Mouse (Mus musculus): ENCODE data around the gene Mylk. TPM values are rescaled to one million over a fixed set of nuclear protein-coding genes. Genes with fewer than 3 reads are reported as not detected.
"Not testable (repeated sequence)": the region's sequence is repeated elsewhere in the genome, so short reads cannot be mapped to it uniquely, and the experiment has no call there.

Mylk gene
- total RNA-seq, 2 experiments from 2014 or later = 14.5 to 14.9 TPM

DNA sequence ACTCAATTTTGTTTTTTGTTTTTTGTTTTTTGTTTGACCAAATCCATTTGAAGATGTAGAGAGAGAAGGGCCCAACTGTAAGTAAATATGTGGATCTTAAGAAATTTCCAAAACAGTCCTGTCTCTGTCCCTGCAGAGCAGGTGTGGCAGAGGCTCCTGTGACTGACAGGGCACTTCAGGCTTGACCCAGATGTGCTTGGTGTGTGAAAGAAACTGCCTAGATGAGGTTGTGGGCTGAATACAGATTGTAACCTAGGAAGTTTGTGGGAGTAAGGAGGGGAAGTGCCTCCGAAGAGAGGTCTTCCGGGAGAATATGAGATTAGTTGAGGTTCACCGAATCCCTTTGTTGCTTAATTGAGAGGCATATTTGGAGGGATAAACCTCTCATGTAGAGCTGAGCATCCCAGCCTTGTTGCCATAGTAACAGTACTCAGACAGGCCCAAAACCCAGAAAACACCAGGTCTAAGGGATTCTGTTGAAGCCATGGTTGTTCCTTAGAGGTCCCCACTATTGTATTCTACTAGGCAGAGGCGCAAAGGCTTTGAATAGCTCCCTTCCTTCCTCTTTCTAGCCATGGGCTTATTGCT is 27.5 kb downstream of the Mylk start:
- no peak overlapping the region for H3K27ac ChIP-seq
- intact Hi-C loops (cut with DNase I) = no loop called here
- no peak for TF ChIP-seq CTCF (IDR thresholded peaks at IDR 0.05)

DNA sequence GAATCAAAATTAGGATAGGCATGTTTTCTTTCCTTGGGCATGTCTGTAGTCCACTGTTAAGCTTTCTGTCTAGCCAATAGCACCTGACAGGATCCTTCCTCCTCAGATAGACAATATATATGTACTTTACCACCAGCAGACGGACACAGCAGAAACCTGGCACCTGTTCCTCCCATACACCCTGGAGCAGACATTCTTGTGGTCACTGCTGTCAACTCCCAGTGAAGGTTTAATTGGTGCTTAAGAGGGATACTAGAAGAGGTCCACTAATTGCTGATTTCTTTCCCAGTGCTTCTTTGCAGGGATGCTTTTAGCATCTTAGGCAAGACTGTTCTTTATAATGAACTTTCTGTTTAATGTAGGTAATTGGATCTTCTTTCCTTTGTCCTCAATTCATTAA is 37.4 kb downstream of the Mylk start:
- TF ChIP-seq CTCF (IDR thresholded peaks at IDR 0.05) = no peak
- intact Hi-C loops (cut with DNase I) = no loop called here
- no peak overlapping the region for H3K4me3 ChIP-seq
- no peak overlapping the region for H3K27ac ChIP-seq
- DNase-seq (ENCODE audit: extremely low spot score in 1 of 2, low spot score in 2 of 2) = no peak

More for the DNA sequence above, 27.5 kb downstream of the Mylk start:
- DNase-seq (ENCODE audit: extremely low spot score in 1 of 2, low spot score in 2 of 2) = no peak
- no peak overlapping the region for H3K4me3 ChIP-seq

DNA sequence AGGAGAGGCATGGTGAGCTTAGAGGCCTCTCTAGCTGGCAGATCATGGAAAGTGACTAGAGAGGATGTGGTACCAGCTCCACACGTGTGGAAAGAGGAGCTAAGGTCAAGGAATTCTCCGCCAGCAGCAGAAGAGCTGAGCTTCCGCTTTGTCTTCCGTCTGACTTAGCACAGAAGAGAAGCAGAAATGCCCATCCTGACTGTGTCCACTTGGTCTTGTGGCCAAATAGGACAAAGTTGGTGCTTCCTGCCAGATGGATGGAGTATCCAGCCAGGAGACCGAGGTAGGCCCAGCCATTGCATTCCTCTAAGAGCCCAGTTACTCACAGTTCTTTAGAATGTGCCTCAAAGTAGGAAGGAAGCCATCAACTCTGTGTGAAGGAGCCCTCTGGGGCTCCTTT is 38.5 kb downstream of the Mylk start:
- Histone ChIP-seq H3K27ac (no peak overlapping the region), H3K4me3 (no peak overlapping the region)
- no peak for DNase-seq (ENCODE audit: extremely low spot score in 1 of 2, low spot score in 2 of 2)
- TF ChIP-seq CTCF (IDR thresholded peaks at IDR 0.05) = no peak
- intact Hi-C loops (cut with DNase I) = no loop called here

DNA sequence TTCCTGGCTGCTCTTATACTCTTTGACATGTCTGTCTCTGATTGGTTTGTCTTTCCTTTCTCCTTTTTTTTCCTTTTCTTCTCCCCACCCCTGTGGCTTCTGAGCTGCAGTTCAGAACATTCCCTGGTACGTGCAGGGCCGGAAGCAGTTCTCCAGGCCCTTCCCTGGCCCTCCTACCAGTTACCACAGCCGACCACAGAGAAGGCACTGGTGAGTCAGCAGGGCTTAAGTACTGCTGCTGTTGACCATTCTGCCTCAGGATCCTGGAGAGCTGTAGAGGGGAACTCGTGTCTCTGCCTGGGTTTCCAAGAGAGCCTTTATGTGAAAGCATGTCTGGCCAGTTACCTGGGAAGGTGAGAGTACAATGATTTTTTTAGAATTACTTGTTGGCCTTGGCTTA is 39.7 kb downstream of the Mylk start:
- TF ChIP-seq CTCF (IDR thresholded peaks at IDR 0.05) = no peak
- intact Hi-C loops (cut with DNase I) = no loop called here
- no peak for DNase-seq (ENCODE audit: extremely low spot score in 1 of 2, low spot score in 2 of 2)

DNA sequence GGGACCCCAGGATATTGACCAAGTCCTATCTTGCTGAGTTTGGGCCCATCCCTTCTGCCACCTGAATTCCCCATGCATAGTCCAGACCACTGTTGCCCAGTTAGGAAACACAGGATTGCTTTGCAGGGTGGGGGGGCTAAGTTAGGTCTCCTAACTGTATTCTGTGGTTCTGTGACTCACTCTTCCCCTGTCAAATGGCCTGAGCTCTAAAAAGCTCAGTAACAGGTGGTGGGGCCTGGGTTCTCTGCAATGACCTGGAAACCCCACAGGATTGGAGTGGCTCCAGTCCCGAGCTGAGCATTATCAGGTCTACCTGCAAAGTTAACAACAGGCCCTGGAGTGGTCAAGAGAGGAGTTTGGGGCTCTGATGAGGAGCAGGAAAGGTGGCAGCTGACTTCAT is 47.5 kb downstream of the Mylk start:
- DNase-seq (ENCODE audit: extremely low spot score in 1 of 2, low spot score in 2 of 2) = no peak
- TF ChIP-seq CTCF (IDR thresholded peaks at IDR 0.05) = no peak
- intact Hi-C loops (cut with DNase I) = no loop called here
- Histone ChIP-seq H3K4me3 (no peak overlapping the region), H3K27ac (no peak overlapping the region)

More for the DNA sequence above, 39.7 kb downstream of the Mylk start:
- H3K27ac ChIP-seq = no peak overlapping the region
- H3K4me3 ChIP-seq = no peak overlapping the region

DNA sequence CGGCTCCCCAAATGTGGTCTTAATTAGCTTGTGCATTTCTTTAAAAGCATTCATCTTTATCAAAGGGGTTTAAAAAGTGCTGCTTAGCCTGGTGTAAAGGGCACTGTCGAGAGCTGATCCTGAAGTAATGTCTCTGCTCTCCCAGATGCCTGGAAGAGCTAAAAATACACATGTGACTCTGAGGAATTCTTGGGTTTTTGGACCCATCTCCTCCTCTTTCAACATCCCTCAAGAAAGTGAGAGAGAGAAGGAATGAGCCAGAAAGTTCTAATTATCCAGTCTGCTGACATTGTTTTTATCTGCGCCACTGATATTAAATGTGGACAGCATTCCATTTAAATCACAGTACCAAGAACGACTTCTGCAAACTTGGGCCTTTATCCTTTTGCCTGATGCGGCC is 48.0 kb downstream of the Mylk start:
- Histone ChIP-seq H3K27ac (no peak overlapping the region), H3K4me3 (no peak overlapping the region)
- DNase-seq (ENCODE audit: extremely low spot score in 1 of 2, low spot score in 2 of 2) = no peak
- intact Hi-C loops (cut with DNase I) = no loop called here
- no peak for TF ChIP-seq CTCF (IDR thresholded peaks at IDR 0.05)

DNA sequence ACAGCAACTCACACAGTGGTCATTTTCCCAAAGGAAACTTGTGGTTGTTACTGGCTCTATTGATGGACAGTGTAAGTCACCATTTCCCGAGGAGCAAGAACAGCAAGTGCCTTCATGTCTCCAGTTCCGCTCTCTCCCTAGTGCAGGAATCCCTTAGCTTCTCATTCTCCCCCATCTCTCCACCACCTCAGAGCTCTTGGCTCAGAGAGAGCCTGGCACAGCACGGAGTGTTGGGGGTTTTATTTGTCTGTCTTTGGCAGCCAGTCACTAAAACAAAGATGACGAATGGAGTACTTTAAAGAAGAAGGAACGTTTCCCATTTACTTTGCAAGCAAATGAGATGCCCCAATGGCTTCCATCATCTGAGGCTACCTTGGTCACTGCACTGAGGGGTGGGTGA is 56.2 kb downstream of the Mylk start:
- Histone ChIP-seq H3K27ac (no peak overlapping the region), H3K4me3 (no peak overlapping the region)
- intact Hi-C loops (cut with DNase I) = no loop called here
- no peak for TF ChIP-seq CTCF (IDR thresholded peaks at IDR 0.05)
- DNase-seq (ENCODE audit: extremely low spot score in 1 of 2, low spot score in 2 of 2) = no peak

DNA sequence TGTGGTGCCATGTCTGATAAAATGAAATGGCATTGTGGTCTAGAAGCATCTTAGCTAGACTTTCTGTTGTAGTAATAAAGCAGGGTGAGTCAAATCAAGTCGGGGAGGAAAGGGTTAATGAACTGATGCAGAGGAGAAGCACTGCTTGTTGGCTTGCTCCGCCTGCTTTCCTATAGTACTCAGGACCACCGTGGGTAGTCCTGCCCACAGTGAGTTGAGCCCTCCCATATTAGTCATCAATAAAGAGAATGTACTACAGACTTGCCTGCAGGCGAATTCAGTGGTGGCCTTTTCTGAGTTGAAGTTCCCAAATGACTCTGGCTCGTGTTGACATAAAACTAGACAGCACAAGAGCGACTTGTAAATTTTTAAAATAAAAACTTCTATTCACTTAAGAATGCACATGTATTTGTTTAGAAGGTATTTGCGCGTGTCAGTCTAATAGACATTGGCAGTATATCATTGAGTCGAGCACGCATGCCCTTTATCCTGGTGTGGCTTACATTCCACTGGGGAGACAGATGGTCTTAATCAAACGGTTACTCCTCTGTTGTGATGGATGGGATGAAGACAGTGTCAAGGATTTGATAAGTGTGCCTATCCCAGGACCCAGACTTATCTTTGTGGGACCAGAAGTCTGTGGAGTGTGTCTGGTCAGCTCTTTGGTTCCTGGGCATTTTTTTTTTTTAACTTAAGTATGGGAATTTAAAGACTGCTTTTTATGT is 59.4 kb downstream of the Mylk start:
- no peak for DNase-seq (ENCODE audit: extremely low spot score in 1 of 2, low spot score in 2 of 2)
- no peak overlapping the region for H3K4me3 ChIP-seq
- intact Hi-C loops (cut with DNase I) = no loop called here
- no peak for TF ChIP-seq CTCF (IDR thresholded peaks at IDR 0.05)
- no peak overlapping the region for H3K27ac ChIP-seq

DNA sequence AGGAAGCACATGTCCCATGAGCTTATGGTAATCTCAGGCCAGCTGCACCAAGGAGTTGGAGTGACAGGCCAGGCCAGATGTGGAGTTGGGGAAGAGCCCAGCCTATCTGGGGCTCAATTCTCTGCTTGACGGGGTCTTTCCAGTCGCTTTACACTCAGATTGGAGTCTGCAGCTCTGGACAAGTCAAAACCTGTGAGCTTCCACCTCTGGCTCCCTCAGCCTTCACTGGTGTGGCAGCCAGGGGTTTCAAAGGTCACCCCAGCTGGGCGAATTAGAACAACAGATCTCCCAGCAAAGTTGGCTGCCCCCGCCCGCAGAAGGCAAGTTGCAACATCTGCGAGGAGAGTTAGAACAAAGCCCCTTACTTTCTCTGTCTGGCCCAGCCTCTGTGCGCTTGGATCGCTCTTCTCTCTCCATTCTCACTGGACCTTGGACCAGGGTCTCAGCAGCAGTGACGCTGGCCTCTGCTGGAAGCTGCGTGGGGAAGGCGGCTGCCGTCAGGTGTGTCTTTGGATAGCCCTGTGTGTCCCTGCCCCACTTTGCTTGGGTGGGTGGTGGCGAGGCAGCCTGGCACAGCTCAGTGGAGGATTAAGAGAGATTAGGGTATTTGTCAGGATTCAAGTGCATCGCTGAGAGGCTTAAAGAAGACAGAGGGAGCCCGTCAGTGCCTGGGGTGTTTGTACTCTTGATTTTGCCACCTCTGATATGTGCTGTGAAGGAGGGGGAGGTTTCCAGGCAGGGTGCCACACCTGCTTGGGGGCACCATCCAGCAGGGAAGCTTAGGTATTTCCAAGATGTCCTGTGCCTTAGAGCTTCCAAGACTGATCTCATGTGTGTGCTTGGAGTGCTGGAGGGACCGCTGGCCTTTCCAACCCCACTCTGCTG is 62.1 kb downstream of the Mylk start:
- intact Hi-C loops (cut with DNase I) = no loop called here
- no peak overlapping the region for H3K27ac ChIP-seq
- no peak for TF ChIP-seq CTCF (IDR thresholded peaks at IDR 0.05)
- H3K4me3 ChIP-seq = no peak overlapping the region
- no peak for DNase-seq (ENCODE audit: extremely low spot score in 1 of 2, low spot score in 2 of 2)

DNA sequence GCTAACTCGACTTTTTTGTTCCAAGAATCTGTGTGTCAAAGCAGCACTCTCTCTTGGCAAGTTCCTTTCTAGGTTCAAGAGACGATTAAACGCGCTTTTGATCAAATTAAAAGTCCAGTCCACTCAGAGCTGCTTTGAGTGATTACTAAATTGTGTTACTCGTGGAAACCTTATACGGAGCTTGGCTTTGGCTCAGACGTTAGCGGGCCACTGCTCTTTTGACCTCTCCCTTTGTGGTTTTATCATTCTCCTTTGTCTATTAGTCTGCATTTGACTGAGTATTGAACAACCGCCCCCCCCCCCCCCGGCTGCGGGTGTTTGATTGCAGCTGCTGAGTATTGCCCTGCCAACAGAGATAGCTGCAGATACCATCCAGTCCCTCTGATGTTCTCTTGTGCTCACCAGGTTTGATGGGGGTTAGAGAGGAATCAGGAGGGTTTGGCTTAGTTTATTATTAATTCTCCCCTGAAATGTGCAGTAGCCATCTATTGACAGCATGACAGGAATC is 62.8 kb downstream of the Mylk start:
- no peak for DNase-seq (ENCODE audit: extremely low spot score in 1 of 2, low spot score in 2 of 2)
- H3K27ac ChIP-seq = no peak overlapping the region
- TF ChIP-seq CTCF (IDR thresholded peaks at IDR 0.05) = no peak
- intact Hi-C loops (cut with DNase I) = no loop called here
- H3K4me3 ChIP-seq = no peak overlapping the region

DNA sequence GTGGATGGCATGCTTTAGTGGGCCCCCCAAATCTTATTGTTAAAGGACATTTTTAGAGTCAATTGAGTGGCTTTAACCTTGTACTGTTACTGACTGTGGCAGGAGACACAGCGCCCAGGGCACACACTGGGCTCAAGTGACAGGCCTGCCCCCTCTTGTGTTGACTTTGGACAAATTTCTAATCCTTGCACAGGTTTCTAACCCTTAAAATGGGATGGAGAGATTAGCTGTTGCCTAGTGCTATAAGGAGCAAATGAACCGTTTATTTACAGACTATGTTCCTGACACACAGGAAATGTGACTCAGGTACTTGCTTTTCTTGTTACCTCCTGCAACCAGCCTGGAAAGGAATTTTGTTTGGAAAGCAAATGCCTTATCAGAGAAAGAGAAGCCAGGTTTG is 67.2 kb downstream of the Mylk start:
- Histone ChIP-seq H3K4me3 (no peak overlapping the region), H3K27ac (no peak overlapping the region)
- intact Hi-C loops (cut with DNase I) = no loop called here
- TF ChIP-seq CTCF (IDR thresholded peaks at IDR 0.05) = no peak
- DNase-seq (ENCODE audit: extremely low spot score in 1 of 2, low spot score in 2 of 2) = no peak

DNA sequence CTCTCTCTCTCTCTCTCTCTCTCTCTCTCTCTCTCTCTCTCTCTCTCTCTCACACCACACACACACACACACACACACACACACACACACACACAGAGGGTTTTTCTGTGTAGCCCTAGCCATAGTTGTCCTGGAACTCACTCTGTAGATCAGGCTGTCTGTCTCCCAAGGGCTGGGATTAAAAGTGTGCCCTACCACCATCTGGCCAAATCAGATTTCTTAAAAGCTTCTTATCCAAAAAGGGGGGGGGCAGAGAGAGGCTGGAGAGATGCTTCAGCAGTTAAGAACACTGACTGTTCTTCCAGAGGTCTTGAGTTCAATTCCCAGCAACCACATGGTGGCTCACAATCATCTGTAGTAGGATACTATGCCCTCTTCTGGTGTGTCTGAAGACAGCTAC is 68.2 kb downstream of the Mylk start:
- H3K4me3 ChIP-seq; intact Hi-C loops (cut with DNase I); H3K27ac ChIP-seq; DNase-seq (ENCODE audit: extremely low spot score in 1 of 2, low spot score in 2 of 2): not testable (repeated sequence)

Data from left cerebral cortex, adult 2 months (tissue).